Mouse (Mus musculus) brain, adult 10 weeks (tissue): ENCODE data around the gene Dnajc17. TPM values are rescaled to one million over a fixed set of nuclear protein-coding genes. Genes with fewer than 3 reads are reported as not detected.

Experiments used
- polyA plus RNA-seq: library from polyadenylated mRNA; stranded (reverse); fragments of 350-450 nt; fragmentation: Illumina TruSeq; extraction: RNeasy Lipid Tissue Mini Kit (QIAGEN cat#74804); gene quantifications from one replicate; pipeline ENCODE4 v1.2.3, GENCODE M21; 2015; ENCODE audit warnings: low read depth, low replicate concordance

The Dnajc17 gene
- polyA plus RNA-seq, result 21.0 TPM

GRCm38 (mm10) chr2:119208344-119209175 lies at the start of gene Dnajc17, which contains the start of gene Zfyve19:
Gene Dnajc17, minus strand, starts transcription at chr2:119208795.
Gene Zfyve19, plus strand, starts transcription at chr2:119208617.

GRCm38 (mm10) chr2:119237210-119237870 lies 28.7 kb upstream of the Dnajc17 start, which contains the start of gene Spint1:
Gene Spint1, plus strand, starts transcription at chr2:119237362.

GRCm38 (mm10) chr2:119229775-119230704 lies 21.4 kb upstream of the Dnajc17 start, which contains the start of gene Ppp1r14d:
Gene Ppp1r14d, minus strand, starts transcription at chr2:119229906.

GRCm38 (mm10) chr2:119173991-119174651 lies 34.5 kb downstream of the Dnajc17 start, which contains the start of gene Gm14137:
Gene Gm14137, plus strand, starts transcription at chr2:119174509.

GRCm38 (mm10) chr2:119166901-119167865 lies 41.4 kb downstream of the Dnajc17 start, which contains the start of gene Gchfr:
Gene Gchfr, plus strand, starts transcription at chr2:119167773.

GRCm38 (mm10) chr2:119156681-119157572 lies 51.7 kb downstream of the Dnajc17 start, which contains the start of gene Rmdn3:
Gene Rmdn3, minus strand, starts transcription at chr2:119157034.

Other genes with a start within 250 kb of the Dnajc17 start
- gene Ccdc32, start 179.4 kb downstream of the Dnajc17 start, polyA plus RNA-seq, result 74.4 TPM
- 4.1 TPM for gene Rpusd2, start 174.0 kb downstream of the Dnajc17 start, polyA plus RNA-seq
- gene Knl1, start 161.7 kb downstream of the Dnajc17 start, polyA plus RNA-seq, result not detected
- 1.5 TPM for gene Rad51, start 96.0 kb downstream of the Dnajc17 start, polyA plus RNA-seq
- gene Rmdn3, start 51.8 kb downstream of the Dnajc17 start, polyA plus RNA-seq, result 54.5 TPM
- 4.4 TPM for gene Gchfr, start 41.0 kb downstream of the Dnajc17 start, polyA plus RNA-seq
- gene Gm14137, start 34.3 kb downstream of the Dnajc17 start, polyA plus RNA-seq, result not detected
- gene Zfyve19, start 178 bp downstream of the Dnajc17 start, polyA plus RNA-seq, result 41.8 TPM
- gene Ppp1r14d, start 21.1 kb upstream of the Dnajc17 start, polyA plus RNA-seq, result not detected
- 2.6 TPM for gene Spint1, start 28.6 kb upstream of the Dnajc17 start, polyA plus RNA-seq
- gene Rhov, start 62.5 kb upstream of the Dnajc17 start, polyA plus RNA-seq, result 7.8 TPM
- 26.5 TPM for gene Vps18, start 79.9 kb upstream of the Dnajc17 start, polyA plus RNA-seq
- gene Dll4, start 117.0 kb upstream of the Dnajc17 start, polyA plus RNA-seq, result 2.4 TPM
- 11.6 TPM for gene Chac1, start 142.4 kb upstream of the Dnajc17 start, polyA plus RNA-seq